Mouse (Mus musculus) left cerebral cortex, adult 11 months (tissue): ENCODE data around the gene Fkbp10.
A peak's percentile ranks its signal among the peaks of the same experiment; 100 is the strongest.

Experiments used
- DNase-seq: peaks from one replicate; pipeline ENCODE4 v3.0.0; 2022; ENCODE audit warnings: low spot score

Gene Fkbp10

GRCm38 (mm10) chr11:100471352-100472196, 56.1 kb downstream of the Fkbp10 start:
- DNase-seq: no peak

- DNase-seq: peak; percentile 80
These were observed 56.9 kb downstream of the Fkbp10 start, which contains the start of gene Klhl11 for GRCm38 (mm10) chr11:100472197-100472934. TSS of gene Klhl11 (minus strand) at chr11:100472741.

- DNase-seq: no peak
These were observed 57.4 kb downstream of the Fkbp10 start for GRCm38 (mm10) chr11:100472935-100473295.
